Mouse (Mus musculus): ENCODE data around the gene Dgke. TPM values are rescaled to one million over a fixed set of nuclear protein-coding genes. Genes with fewer than 3 reads are reported as not detected.
A peak's percentile ranks its signal among the peaks of the same experiment; 100 is the strongest.
"Not testable (repeated sequence)": the region's sequence is repeated elsewhere in the genome, so short reads cannot be mapped to it uniquely, and the experiment has no call there.

Dgke gene
- polyA plus RNA-seq (2016; fragmentation: Nextera tagmentation; extraction: Ambion mirVana): 4.6 and 6.1 TPM in 2 replicates

GRCm38 (mm10) chr11:89066750-89067149 is at the start of gene Dgke:
Dgke (minus strand) TSS chr11:89066850.
- Histone ChIP-seq H3K36me3 (no peaks in the 10 kb centered on the region), H3K9me3 (no peaks in the 10 kb centered on the region), H3K4me3 (no peak within 1 kb of the TSS), H3K4me1 (replicated peaks) (0 out of 2 replicates have a peak, but pooled peaks cover 9% of the 10 kb centered on the region), H3K27me3 (ENCODE audit: insufficient read depth, poor library complexity, severe bottlenecking) (no peaks in the 10 kb centered on the region; the same call in 1 of the 2 replicates), H3K27ac (no peak within 1 kb of the TSS)
- 100% methylated on average over 1 of the region's 1 CpGs for WGBS
- no peak for DNase-seq (ENCODE audit: low spot score)

DNA sequence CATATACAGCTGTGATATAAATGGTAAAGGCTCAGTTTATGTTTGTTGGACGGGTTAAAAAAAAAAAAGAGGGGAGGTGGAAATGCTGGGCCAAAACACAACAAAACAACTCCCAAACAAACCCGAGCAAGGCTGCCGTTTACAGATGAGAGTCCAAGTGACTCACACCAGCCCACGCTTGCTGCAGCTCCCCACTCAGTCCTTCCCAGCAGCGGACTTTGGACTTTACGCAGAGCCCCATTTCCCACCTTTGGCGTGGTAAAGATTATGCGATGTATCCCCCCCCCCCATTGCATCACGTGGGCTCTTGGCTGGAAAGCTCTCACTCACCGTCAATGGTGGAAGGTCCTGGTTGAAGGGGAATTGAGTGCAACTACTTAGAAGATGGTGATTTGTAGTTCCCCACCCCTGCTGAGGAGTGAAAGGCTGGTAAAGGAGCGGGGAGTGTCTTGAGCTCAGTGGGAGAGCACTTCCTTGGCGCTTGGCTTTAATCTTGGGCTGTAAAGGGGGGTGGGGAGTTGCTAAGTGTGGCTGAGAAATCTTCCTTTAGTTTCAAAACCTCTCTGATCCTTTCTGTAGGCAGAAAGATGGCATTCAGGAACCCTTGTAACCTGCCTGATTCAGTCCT is 40.6 kb upstream of the Dgke start:
- WGBS: 28% methylated on average over 12 of the region's 12 CpGs
- Histone ChIP-seq H3K36me3 (no peaks in the 10 kb centered on the region), H3K9me3 (no peaks in the 10 kb centered on the region), H3K27ac (no peak overlapping the region), H3K4me3 (no peak overlapping the region), H3K27me3 (ENCODE audit: insufficient read depth, poor library complexity, severe bottlenecking) (peaks cover 10% of the 10 kb centered on the region; the same call in 1 of the 2 replicates), H3K4me1 (replicated peaks) (no peaks in the 10 kb centered on the region)
- no peak for DNase-seq (ENCODE audit: low spot score)

DNA sequence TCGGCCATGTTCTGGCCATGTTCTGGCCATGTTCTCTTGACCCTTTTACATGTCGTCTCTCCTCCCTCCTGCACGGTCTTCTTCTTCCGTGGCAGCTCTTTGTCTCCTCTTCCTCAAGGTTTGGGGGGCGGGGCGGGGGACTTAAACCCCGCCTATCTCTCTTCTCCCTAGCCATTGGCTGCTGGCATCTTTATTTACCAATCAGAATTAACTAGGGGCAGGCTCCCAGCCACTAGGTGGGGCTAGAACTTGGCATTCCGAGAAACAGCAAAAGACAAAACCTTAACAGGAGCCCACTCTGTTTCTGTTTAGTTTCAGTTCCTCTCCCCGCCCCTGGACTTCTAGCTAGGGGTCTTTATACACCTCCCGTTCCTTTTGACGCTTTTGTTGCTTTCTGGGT is 39.2 kb upstream of the Dgke start:
- peaks cover 24% of the 10 kb centered on the region for H3K27me3 ChIP-seq (ENCODE audit: insufficient read depth, poor library complexity, severe bottlenecking)
- no peak overlapping the region for H3K4me3 ChIP-seq
- 87% methylated on average over 11 of the region's 11 CpGs for WGBS
- H3K27ac ChIP-seq: no peak overlapping the region
- H3K4me1 ChIP-seq (replicated peaks): peaks cover 4% of the 10 kb centered on the region
- no peaks in the 10 kb centered on the region for H3K36me3 ChIP-seq
- no peak for DNase-seq (ENCODE audit: low spot score)
- no peaks in the 10 kb centered on the region for H3K9me3 ChIP-seq

- H3K4me1 ChIP-seq (replicated peaks): peaks cover 10% of the 10 kb centered on the region
- WGBS: 90% methylated on average over 8 of the region's 8 CpGs
- no peak overlapping the region for H3K27ac ChIP-seq
- H3K27me3 ChIP-seq (ENCODE audit: insufficient read depth, poor library complexity, severe bottlenecking): peaks cover 24% of the 10 kb centered on the region
- no peak for DNase-seq (ENCODE audit: low spot score)
- H3K9me3 ChIP-seq: no peaks in the 10 kb centered on the region
- no peaks in the 10 kb centered on the region for H3K36me3 ChIP-seq
- H3K4me3 ChIP-seq: no peak overlapping the region
These were observed 38.6 kb upstream of the Dgke start for GRCm38 (mm10) chr11:89105211-89105610.

DNA sequence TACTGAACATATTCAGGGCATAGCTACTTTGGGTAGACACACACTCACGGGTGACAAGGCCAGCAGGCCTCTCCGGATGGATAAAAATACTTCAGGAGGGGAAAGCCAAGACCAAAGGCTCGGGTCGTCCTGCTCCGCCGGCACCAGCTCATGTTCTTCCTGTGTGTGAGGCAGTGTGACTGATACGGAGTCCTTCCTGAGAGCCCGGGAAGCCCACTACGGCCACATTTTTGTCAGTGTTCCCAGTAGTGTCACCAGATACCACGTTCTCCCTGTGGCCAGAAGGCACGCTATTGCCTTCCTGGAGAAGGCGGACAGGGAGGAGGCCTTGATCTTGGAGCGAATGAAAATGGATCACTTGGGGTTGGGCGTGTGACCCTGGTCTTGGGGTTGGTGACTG is 36.5 kb upstream of the Dgke start:
- peaks cover 24% of the 10 kb centered on the region for H3K27me3 ChIP-seq (ENCODE audit: insufficient read depth, poor library complexity, severe bottlenecking)
- H3K4me1 ChIP-seq (replicated peaks): peaks cover 10% of the 10 kb centered on the region
- H3K27ac ChIP-seq: no peak overlapping the region
- no peak overlapping the region for H3K4me3 ChIP-seq
- 87% methylated on average over 14 of the region's 14 CpGs for WGBS
- no peaks in the 10 kb centered on the region for H3K36me3 ChIP-seq
- H3K9me3 ChIP-seq: no peaks in the 10 kb centered on the region
- no peak for DNase-seq (ENCODE audit: low spot score)

GRCm38 (mm10) chr11:89100826-89101321 is 34.2 kb upstream of the Dgke start:
- 41% methylated on average over 17 of the region's 17 CpGs for WGBS
- no peak for DNase-seq (ENCODE audit: low spot score)
- Histone ChIP-seq H3K4me3 (peak overlapping the region; percentile 36), H3K36me3 (no peaks in the 10 kb centered on the region), H3K9me3 (no peaks in the 10 kb centered on the region), H3K27ac (peak overlapping the region; percentile 35; the same call in 1 of the 2 replicates), H3K4me1 (replicated peaks) (peaks cover 10% of the 10 kb centered on the region), H3K27me3 (ENCODE audit: insufficient read depth, poor library complexity, severe bottlenecking) (peaks cover 24% of the 10 kb centered on the region)

DNA sequence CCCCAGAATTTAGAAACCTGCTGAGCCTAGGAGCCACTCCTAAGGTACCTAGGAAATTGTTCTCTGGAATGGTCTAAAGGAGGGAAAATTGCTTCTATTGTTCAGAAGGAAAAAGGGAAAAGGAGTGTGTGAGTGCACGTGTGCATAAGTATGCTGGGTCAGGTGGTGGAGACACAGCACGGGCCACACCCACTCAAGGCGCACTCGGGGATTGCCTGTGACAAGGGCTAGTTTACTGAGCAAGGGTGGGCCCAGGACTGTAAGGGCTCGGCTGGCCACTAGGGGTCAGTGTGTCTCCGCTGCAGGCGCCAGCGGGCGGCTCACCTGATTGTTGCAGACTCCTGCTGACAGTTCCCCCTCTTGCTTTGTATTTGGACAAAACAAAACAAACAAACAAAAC is 33.8 kb upstream of the Dgke start:
- H3K27ac ChIP-seq: no peak overlapping the region
- no peaks in the 10 kb centered on the region for H3K9me3 ChIP-seq
- 1% methylated on average over 9 of the region's 9 CpGs for WGBS
- peak overlapping the region; percentile 36 for H3K4me3 ChIP-seq
- no peaks in the 10 kb centered on the region for H3K36me3 ChIP-seq
- peaks cover 10% of the 10 kb centered on the region for H3K4me1 ChIP-seq (replicated peaks)
- DNase-seq (ENCODE audit: low spot score): peak; percentile 82
- peaks cover 24% of the 10 kb centered on the region for H3K27me3 ChIP-seq (ENCODE audit: insufficient read depth, poor library complexity, severe bottlenecking)

- no peak for DNase-seq (ENCODE audit: low spot score)
These were observed 32.3 kb upstream of the Dgke start for GRCm38 (mm10) chr11:89098930-89099329.

DNA sequence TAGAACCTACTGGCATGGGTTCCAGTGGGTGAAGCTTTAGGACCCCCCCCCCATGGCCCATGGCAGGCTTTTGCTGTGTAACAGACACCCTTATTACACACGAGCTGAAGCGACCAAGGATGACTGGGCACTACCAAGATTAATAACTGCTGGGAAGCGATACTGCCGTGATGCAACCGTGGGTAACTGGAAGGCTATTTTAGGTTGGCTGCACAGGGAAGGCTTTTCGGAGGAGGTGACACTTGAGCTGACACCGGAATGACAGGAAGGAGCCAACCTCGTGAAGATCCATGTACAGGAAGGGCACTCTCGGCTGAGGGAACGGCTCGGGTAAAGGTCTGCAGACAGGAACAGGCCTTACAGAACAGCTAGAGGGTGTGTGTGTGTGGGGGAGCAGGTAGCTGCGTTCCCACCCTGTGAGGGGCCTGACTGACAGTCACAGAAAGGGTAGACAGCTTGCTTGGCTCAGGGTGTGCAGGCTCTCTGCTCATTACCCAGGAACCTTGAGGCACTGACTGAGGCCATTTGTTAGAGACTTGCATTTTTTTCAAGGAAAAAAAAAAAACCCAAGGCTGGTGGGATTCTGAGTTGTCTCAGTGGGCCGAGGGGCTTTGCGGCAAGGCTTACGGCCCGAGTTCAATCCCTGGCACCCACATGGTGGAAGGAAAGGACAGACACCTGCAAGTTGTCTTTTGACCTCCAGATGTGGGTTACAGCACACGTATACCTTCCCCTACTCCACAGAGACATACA is 31.6 kb upstream of the Dgke start:
- Histone ChIP-seq H3K9me3 (no peaks in the 10 kb centered on the region), H3K27ac (no peak overlapping the region)
- 85% methylated on average over 17 of the region's 17 CpGs for WGBS

More at GRCm38 (mm10) chr11:89098930-89099329, 32.3 kb upstream of the Dgke start:
- Histone ChIP-seq H3K4me1 (replicated peaks) (peaks cover 10% of the 10 kb centered on the region), H3K9me3 (no peaks in the 10 kb centered on the region), H3K4me3 (no peak overlapping the region), H3K27ac (no peak overlapping the region), H3K27me3 (ENCODE audit: insufficient read depth, poor library complexity, severe bottlenecking) (peaks cover 24% of the 10 kb centered on the region), H3K36me3 (no peaks in the 10 kb centered on the region)
- 77% methylated on average over 6 of the region's 6 CpGs for WGBS

GRCm38 (mm10) chr11:89097292-89097691 is 30.6 kb upstream of the Dgke start:
- WGBS: 92% methylated on average over 10 of the region's 10 CpGs
- peaks cover 15% of the 10 kb centered on the region for H3K27me3 ChIP-seq (ENCODE audit: insufficient read depth, poor library complexity, severe bottlenecking)
- H3K4me3 ChIP-seq; DNase-seq (ENCODE audit: low spot score); H3K36me3 ChIP-seq; H3K9me3 ChIP-seq; H3K27ac ChIP-seq: not testable (repeated sequence)
- H3K4me1 ChIP-seq (replicated peaks): peaks cover 10% of the 10 kb centered on the region

More for the DNA sequence above, 31.6 kb upstream of the Dgke start:
- DNase-seq (ENCODE audit: low spot score): no peak
- Histone ChIP-seq H3K27me3 (ENCODE audit: insufficient read depth, poor library complexity, severe bottlenecking) (peaks cover 18% of the 10 kb centered on the region), H3K36me3 (no peaks in the 10 kb centered on the region), H3K4me3 (no peak overlapping the region), H3K4me1 (replicated peaks) (peaks cover 10% of the 10 kb centered on the region)

DNA sequence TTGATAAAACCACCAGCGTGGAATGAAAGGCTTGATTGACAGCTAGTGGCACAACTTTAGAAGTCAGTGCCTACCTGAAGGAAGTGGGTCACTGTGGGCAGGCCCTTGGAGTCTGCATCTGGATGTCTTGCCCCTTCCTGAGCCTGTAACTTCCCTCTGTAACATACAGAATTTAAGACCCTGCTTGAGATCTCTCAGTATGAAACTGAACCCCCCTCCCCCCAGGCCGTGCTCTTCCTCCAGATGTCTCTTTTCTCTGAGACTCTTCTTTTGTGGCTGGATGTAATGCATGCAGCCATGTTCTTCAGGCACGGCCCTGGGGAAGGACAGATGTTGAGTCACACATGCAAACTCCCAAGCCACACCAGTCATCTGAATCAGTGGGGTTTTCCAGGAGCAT is 28.7 kb upstream of the Dgke start:
- DNase-seq (ENCODE audit: low spot score): no peak
- Histone ChIP-seq H3K9me3 (no peaks in the 10 kb centered on the region), H3K27me3 (ENCODE audit: insufficient read depth, poor library complexity, severe bottlenecking) (no peaks in the 10 kb centered on the region; the same call in 1 of the 2 replicates), H3K4me1 (replicated peaks) (peaks cover 1% of the 10 kb centered on the region), H3K36me3 (no peaks in the 10 kb centered on the region), H3K4me3 (no peak overlapping the region), H3K27ac (no peak overlapping the region)
- WGBS: 80% methylated on average over 3 of the region's 3 CpGs

DNA sequence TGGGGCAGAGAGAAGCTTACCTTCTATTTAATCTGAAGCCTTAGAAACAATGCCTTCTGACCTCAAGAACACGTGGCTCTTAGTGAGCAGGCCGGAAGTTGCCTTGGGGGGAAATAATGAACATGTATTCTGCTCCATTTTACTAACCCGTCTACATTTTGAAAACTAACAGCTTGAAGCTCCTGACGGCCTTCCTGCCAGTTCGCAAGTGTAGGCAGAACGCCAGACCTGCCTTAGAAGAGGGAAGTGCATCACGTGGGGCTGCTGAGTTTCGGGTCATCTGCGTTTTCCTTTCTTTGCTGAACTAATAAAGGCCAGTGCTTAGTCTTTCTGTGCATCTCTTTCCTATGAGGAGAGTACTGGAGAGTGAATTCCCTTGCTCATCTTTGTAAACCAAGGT is 26.1 kb upstream of the Dgke start:
- Histone ChIP-seq H3K27me3 (ENCODE audit: insufficient read depth, poor library complexity, severe bottlenecking) (no peaks in the 10 kb centered on the region), H3K9me3 (no peaks in the 10 kb centered on the region), H3K36me3 (no peaks in the 10 kb centered on the region), H3K4me1 (replicated peaks) (no peaks in the 10 kb centered on the region), H3K4me3 (no peak overlapping the region), H3K27ac (no peak overlapping the region)
- DNase-seq (ENCODE audit: low spot score): no peak
- 84% methylated on average over 9 of the region's 9 CpGs for WGBS

DNA sequence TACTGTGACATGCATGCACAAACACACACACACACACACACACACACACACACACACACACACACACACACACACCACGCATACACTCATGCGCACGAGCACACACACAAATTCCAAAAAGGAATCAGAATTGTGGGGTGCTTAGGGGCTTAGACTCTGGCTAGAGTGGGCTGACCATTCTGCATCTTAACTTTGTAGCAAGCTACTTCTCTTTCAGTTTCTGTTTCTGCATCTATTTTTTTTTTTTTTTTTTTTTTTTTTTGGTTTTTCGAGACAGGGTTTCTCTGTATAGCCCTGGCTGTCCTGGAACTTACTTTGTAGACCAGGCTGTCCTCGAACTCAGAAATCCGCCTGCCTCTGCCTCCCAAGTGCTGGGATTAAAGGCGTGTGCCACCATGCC is 23.7 kb upstream of the Dgke start:
- H3K27me3 ChIP-seq (ENCODE audit: insufficient read depth, poor library complexity, severe bottlenecking); H3K27ac ChIP-seq; H3K36me3 ChIP-seq; H3K9me3 ChIP-seq; H3K4me1 ChIP-seq (replicated peaks); DNase-seq (ENCODE audit: low spot score); H3K4me3 ChIP-seq: not testable (repeated sequence)
- 88% methylated on average over 7 of the region's 7 CpGs for WGBS

Data from hindbrain, embryonic 10.5 days (tissue).